Mouse (Mus musculus) frontal cortex, postnatal 10 days (tissue): Measurements from ENCODE around the gene Fubp3.

Experiments used
- DNase-seq, 2 experiments: peaks; one replicate each; pipeline ENCODE4 v3.0.0; 2022; ENCODE audit warnings: low spot score in 2 of 2, mixed read lengths in 1 of 2

Fubp3 gene

DNA sequence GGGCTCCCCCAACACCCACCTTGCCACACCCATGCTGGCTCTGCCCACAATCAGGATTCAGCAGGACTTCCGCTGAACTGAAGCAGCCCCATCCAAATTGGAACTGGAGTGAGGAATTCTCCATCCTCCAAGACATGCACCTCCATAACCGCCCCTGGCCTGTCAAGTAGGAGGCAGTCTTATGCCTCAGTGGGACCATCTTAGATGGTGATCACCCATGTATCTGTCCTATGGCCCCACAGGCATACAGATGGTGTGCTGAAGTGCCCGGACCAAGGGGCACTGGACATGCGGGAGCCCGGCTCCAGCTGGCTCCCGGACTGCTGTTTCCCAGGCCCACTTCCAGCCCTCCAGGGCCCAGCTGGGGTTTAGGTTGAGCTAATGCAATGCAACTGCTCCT lies 46.8 kb downstream of the Fubp3 start:
- DNase-seq, result no peak

DNA sequence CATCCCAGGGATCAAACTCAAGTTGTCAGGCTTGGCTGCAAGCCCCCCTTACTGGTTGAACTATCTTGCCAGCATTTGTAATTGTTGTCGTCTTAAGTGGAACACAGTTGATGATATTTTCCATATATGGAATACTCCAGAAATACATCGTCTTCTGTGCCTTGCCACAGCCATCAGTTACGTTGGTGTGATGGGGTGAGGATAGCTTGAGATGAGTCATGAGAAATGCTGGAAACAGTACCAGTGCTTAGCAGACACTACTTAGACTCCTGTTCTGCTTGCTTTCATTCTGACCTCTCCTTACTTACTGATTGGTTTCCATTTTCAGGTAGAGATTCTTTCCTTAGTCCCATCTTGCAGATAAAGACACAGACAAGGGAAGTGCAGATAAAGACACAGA lies 61.1 kb downstream of the Fubp3 start:
- DNase-seq, result no peak

DNA sequence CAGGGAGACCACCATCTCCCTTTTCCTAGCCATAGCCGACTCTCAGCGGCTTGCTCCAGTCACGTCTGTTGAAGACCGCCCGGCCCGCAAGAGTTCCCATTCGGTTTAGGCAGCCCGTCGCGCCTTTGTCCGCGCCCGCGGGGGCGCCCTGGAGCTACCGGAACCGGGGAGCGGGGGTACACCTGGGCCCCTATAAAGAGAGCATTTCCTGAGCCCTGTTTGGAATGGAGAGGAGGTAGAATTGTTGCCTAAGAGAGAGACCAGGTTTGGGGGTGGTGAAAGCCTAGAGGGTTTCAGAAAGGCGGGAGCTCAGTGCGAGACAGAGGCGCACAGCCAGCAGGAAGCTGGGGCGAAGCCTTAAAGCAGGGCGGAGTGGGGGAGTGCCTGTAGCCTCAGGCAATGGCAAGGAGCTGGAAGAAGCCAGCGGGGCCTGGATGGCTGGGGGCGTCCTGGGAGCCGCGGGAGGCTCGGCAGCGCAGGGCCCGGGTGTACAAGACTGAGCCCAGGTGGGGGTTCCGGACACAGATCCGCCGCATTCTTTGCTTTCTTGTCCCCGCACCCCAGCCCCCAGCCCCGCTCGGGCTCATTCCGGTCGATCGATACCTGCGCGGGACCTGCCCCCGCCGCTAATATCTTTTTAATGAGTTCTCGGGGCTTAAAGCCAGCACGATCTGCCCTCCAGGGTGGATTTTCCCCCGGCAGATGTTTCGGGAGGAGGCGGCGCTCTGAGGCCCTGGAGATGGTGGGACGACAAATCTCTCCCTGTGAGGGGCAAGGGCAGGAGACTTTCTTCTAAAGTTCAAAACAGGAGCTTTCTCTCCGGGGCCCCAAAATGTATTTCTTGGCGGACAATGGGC lies 63.1 kb downstream of the Fubp3 start:
- no peak for DNase-seq

DNA sequence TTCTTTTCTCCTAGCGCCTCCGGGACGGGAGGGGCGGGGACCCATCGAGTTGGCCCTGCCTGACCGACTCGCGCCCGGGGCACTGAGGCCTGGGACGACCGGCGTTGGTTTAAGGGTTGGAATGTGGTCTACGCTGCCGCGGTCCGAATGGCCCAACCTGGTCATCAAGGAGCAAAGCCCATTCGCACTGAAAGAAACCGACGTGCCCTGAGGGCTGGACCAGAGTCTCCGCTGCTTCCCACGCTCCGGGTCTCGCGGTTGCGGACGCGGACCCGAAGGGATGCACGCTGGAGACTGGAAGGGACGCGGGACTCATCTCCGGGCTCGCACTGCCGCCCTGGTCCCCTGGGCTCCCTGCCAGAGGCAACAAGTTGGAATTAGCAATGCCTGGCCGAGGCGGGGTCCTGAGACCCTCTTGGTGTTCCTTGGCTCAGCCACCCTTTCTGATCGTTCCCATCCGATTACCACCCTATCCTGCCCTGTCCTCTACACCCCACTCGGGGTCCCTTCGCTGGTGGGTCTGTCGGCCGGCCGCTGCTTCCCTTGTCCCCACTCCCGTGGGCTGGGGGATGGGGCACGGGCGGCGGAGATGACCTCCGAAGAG lies 63.8 kb downstream of the Fubp3 start:
- no peak for DNase-seq

DNA sequence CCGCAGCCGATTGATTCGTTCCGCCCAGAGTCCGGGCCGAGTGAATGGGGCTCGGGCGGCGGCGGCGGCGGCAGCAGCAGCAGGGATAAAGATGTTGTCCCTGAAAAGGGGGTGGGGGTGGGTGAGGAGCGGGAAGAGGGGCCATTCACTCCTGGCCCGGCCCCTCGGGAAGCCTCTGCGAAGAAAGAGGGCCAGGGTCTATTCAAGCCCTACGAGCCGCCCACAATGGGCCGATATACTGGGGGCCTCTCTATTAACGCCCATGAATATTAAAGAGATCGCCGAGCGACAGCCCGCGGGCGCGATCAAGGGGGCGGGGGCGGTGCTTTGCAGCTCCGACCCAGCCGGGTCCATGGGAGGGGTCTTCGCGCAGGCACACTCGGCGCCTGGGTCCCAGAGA lies 64.3 kb downstream of the Fubp3 start:
- no peak for DNase-seq

DNA sequence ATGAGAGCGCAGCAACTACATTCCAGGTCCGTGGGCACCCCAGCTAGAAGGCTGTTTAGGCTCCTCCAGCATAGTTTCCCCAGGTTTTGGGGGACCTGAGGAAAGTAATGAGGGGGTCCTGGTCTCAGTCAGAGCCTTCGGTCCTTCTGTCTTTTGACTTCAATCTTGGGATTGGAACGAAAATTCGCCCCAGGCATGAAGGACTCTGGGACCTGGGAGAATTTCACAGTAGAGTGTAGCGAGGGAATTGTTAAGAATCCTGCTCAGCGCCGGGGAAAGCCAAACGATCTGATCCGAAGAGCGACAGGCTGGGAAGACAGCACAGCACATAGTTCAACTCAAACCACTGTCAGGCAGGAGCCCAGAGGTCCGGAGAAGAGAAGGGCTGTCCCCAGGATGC lies 64.9 kb downstream of the Fubp3 start:
- no peak for DNase-seq

DNA sequence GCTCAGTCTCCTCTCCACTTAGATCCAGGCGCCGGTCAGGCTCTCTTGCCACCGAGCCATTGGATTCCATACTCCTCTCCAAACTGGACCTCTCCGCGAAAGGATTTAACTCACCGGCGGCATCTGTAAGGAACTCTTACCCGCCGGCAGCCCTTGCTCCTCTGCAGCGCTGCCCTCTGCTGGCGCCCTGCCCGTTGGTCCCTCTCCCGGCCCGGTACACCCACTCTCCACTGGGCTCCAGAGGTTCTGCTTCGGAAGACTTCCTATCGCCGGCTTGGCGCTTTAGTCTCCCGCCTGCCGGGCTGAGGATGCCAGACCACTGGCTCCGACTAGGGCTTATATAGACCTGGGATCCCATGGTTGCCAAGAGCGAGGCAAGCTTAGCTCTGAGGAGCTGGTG lies 65.4 kb downstream of the Fubp3 start:
- DNase-seq, result no peak

DNA sequence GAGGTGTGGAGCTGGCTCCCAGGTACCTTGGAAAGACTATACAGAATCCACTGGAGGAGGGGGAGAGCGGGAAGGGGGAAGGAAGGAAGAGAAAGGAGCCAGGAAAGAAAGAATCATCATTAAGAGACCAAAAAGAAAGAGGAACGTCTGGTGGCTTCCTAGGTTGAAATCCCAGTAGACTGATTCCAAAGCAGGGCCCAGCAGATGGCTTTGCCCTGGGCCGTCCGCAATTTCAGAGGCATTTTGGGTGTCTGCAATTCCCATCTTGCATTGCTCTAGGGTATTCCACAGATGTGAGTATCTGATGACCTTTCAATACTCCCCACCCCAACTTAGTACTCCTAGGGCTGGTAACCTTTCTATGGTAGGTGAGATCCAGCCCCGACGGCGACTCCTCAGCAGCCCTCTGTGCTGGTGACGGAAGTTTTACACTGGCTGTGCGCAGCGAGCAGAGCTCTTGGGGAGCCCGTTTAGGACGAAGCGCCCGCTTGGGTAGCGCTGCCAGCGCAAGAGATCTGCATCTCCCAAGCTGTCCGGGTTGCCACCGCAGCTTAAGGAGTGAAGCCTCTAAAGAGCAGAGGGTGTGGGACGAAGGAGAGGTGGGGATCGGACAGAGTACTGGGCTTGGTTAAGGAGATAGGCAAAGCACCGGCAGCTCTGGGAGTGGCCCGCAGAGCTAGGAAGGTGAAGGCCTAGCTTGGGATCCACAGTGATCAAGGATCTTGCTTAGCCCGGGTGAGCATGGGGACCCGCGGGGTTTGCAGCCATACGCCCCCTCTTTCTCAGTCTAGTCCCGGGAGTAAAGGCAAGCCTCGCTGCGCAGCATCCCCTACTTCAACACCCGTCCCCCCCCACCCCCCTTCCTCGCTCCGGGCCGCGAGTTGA lies 66.4 kb downstream of the Fubp3 start:
- DNase-seq, result no peak

DNA sequence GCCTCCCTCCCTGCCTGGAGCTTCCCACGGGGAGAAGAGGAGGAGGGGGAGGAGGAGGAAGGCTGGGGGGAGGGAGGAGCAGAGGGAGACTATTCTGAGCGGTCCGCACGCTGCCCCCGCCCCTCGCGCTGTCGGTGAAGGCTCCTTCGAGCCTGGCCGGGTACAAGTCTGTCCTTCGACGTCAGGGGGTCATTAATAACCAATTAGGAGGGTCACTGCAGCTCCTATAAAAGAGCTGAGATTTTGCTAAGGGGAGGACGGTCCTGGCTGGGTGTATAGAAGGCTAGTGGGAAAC lies 67.0 kb downstream of the Fubp3 start:
- no peak for DNase-seq

DNA sequence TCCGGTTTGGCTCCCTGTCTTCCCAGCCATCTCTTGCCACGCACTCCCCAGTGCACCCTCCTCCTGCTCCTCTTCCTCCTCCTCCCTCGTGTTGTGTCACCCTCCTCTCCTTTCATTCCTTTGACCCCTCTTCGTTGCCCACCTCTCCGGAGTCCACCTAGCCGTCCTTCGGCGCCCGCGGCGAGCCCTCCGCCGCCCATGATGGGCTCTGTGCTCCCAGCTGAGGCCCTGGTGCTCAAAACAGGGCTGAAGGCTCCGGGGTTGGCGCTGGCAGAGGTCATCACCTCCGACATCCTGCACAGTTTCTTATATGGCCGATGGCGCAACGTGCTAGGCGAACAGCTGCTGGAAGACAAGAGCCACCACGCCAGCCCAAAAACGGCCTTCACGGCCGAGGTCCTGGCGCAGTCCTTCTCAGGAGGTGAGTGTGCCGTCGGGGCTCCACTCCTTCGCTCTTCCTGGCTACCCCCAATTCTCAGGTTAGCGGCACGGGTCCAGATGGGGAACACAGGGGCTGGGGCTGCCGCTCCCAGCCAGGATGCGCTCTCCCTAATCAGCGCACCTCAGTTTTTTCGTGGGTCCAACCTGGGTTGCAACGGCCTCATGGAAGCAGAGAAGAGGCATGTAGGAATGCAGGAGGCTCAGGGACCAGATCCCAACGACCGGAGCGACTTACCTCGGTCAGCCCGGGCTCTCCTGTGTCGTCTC lies 67.6 kb downstream of the Fubp3 start, which contains the start of gene Prdm12:
Gene Prdm12, plus strand, starts transcription at position 137 of the 708 bp plus-strand sequence.
- DNase-seq, result no peak

DNA sequence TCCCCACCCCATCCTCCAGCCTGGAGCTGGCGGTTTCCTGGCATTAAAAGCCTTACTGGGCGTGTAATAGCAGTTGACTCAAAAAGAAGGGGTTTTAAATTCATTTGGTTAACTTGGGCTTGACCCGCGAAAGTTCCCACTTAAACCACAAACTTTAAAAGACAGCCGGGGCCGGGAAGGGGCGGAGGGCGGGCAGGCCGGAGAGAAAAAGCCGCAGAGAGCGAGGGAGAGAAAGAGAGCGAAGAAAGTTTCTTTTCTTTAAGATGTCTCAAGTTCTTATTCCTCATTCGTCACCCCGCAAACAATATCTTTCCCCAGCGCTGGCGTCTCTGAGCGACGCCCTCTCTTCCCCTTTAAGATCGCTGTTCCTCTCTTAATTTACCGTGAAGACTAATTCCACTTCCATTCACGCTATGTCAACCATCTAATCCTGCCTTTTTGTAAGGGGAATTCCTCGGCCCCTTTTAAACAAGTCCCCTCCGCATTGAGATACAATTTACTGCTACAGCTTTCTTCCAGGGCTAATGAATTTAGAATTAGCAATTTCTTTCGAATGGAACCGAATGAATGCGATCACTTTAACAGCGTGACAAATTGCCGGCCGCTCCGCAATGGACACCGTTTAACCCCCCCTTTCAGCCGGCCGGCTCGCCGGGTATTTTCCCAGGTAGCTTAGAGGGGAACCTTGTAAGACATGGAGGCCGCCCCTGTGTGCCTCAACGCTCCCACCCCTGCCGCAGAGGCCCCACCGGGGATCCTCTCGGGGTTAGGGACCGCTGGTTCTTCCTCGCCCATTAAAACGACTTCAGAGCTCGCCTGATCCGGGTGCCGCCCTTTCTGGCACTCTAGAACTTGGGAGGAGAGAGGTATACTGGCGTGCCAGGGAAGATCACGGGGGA lies 68.4 kb downstream of the Fubp3 start:
- no peak for DNase-seq

DNA sequence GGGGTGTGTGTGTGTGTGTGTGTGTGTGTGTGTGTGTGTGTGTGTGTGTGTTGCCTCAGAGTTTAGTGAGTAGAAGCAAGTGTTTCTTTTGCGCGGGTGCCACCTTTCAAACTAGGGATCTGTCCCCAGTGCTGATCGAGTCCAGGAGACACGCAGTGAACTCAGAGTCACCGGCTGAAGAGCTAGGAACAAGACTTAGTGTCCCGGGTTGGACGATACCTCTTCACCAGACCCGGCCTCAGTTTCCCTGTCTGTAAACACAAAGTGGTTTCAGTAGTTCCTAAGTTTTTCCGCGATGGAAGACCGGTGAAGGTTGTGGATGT lies 69.0 kb downstream of the Fubp3 start:
- no peak for DNase-seq

DNA sequence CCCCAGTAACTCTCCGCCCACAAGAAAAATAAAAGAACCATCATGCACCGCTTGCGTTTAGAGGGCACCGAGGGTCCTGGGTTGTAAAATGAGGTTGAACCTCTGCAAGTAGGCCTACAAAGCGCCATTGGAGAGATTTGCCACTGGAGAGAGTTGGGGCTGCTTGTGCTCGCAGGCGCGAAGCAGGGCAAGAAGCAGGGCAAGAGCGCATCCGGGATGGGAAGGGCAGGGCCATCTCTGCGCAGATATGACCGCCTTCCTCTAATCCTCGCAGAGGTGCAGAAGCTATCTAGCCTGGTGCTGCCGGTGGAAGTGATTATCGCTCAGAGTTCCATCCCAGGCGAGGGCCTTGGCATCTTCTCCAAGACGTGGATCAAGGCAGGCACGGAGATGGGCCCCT lies 69.5 kb downstream of the Fubp3 start:
- DNase-seq, result no peak

DNA sequence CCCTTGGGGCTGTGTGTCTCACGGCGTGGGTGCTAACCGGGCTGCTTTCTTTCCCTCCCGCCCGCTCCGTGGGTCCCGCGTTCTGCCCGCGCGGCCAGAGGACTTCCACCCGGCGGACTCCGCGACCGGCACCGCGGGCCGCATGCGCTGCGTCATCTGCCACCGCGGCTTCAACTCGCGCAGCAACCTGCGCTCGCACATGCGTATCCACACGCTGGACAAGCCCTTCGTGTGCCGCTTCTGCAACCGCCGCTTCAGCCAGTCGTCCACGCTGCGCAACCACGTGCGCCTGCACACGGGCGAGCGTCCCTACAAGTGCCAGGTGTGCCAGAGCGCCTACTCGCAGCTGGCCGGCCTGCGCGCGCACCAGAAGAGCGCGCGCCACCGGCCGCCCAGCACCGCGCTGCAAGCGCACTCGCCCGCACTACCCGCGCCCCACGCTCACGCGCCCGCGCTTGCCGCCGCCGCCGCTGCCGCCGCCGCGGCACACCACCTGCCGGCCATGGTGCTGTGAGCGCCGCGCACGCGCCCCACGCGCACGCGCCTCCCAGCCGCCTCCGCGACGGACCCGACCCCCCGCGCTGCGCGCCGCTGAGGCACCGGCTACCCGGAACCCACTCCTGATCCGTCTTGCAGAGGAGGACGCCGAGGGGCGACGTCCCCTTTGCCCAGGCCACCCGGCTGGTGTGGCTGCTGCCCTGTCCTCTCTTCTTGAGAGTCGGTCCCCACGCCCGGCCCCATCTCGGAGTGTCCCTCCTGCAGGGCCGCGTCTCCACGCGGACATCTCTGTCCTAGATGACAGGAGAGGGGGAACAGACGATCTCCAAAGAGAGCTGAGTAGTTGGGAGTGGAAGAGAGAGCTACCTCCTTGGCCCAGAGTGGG lies 81.8 kb downstream of the Fubp3 start:
- DNase-seq, result peak; percentile 61 to 67

DNA sequence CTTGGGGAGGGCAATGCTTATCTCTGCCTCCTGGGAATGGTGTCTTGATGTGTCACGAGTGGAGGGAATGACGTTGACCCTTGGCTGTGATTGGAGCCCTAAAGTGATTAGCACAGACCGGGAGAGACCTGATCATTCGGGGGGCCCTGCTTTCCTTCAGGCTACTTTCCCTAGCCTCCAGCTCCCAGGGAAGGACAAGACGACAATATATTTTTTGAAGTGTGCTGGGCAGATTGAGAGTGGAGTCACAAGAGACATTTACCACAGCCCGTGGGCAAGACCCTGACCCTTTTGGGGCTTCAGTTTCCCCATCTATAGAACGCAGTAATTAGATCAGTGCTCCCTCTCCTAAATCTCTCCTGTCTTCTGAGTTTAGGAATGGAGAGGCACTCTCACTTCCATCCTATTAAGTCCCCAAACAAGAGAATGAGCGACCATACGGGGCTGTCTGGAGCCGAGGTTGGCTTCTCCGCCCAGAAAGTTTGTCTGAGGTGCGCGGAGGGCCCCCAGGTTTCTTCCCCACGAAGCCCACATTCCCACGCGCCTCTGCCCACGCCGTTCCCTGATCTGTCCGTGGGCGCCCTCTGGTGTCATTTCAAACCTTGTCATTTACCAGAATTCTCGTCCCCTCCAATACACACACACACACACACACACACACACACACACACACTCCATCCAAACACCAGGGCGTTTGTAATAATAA lies 82.6 kb downstream of the Fubp3 start:
- peak in 1 of 2 experiments; percentile 60 for DNase-seq

DNA sequence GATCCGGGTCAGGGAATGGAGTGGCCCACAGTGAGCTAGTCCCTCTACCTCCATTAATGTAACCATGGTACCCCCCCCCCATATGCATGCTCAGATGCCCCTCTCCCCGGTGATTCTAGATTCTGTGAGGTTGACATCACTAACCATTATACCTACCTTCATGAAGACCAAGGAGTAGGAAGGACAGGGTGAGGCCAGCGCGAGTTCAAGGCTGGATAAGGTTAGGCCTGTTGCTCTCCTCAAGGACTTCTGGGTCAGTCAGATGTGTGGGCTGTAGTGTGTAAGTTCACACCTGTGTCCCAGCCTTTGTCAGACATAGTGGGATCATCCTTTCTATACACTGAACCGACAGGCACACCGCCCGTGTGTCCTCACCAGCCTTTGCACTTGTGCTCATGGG lies 83.9 kb downstream of the Fubp3 start:
- no peak for DNase-seq

DNA sequence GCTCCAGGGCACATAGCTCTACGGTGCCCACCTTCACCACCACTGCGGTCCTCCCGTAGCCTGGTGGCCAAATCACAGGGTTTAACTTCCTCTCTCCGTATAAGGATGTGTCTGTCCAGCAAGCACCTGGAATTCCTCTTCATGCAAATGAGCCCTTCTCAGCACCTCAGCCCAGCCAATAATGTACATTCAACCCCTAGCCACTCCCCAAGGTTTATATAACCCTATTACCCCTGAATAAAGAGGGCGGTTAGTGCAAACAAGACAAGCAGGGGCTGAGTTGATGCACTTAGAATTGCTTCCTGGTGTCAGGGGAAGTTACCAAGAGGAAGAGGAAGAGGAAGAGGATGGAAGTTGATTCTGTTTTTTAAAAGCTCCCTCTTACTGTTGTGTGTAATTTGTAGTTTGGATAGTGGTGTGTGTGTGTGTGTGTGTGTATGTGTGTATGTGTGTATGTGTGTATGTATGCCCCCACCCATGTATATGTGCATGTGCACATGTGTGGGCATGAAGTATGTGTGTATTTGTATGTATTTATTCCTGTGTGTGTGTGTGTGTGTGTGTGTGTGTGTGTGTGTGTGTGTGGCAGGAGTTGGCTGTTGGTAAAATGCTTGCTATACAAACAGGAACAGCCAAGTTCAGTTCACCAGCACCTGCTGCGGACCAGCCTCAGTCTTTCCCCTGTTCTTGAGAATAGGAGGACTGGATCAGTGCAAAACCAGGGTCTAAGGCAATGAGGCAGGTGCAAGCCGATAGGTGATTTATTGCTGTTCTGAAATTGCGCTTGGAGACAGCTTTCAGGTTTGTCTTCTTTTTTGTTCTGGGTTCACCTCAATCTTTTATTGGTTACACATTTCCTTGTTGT lies 90.7 kb downstream of the Fubp3 start:
- DNase-seq, result no peak

DNA sequence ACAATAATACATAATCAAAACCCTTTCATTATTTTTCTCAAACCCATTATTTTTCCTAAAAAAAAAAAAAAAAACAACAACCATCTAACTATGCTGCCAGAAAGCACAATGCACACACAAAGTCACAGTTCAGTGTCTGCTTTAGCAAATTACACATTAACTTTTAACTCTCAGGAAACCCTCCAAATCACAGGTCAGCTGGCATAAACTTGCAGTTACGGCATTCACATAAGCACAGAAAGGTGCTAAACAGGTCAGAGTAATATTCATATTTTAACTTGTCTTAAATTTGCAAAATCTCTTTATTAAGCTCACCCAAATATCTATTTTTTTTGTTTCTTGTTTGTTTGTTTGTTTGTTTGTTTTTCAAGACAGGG lies 91.3 kb downstream of the Fubp3 start:
- no peak for DNase-seq
